Mouse (Mus musculus) CH12.LX (cell line): ENCODE measurements around the gene Olfr153. TPM values are rescaled to one million over a fixed set of nuclear protein-coding genes. Genes with fewer than 3 reads are reported as not detected.
"Not testable (repeated sequence)": the region's sequence is repeated elsewhere in the genome, so short reads cannot be mapped to it uniquely, and the experiment has no call there.

Source experiments
- DNase-seq: peaks from one replicate; pipeline ENCODE4 v3.0.0-alpha.2; 2013; ENCODE audit errors: extremely low read depth
- H3K27ac ChIP-seq: 2 replicates; pipeline ENCODE4 v1.5.1; 2012; ENCODE audit warnings: low read depth, mild to moderate bottlenecking, control low read depth, moderate library complexity; ENCODE audit not compliant: insufficient read depth
- H3K27me3 ChIP-seq: replicated peaks from 2 replicates; pipeline ENCODE3; 2012; ENCODE audit warnings: inconsistent platforms
- H3K36me3 ChIP-seq, 2 experiments: replicated peaks in 1 of 2; 2 replicates each; pipeline versions ENCODE3 to v1.6.1; 2012; ENCODE audit warnings: inconsistent platforms in 1 of 2, low read length in 1 of 2, mild to moderate bottlenecking in 1 of 2, mixed read lengths in 1 of 2, moderate library complexity in 1 of 2; ENCODE audit not compliant: control insufficient read depth in 1 of 2, insufficient read depth in 1 of 2
- H3K4me1 ChIP-seq, 2 experiments: 2 replicates each; pipeline ENCODE4 v1.6.1; 2012; ENCODE audit warnings: inconsistent platforms in 1 of 2, moderate library complexity in 1 of 2; ENCODE audit not compliant: insufficient read depth in 2 of 2, control insufficient read depth in 1 of 2
- H3K4me2 ChIP-seq: 2 replicates; pipeline ENCODE4 v1.6.1; 2012; ENCODE audit warnings: low read depth, mild to moderate bottlenecking, control low read depth; ENCODE audit not compliant: poor library complexity, insufficient read depth, severe bottlenecking
- H3K4me3 ChIP-seq, 3 experiments: fragments of 150-350 bp in 1 of 3; sonication (generic) in 1 of 3; replicated peaks in 1 of 3; 2 replicates each; pipeline versions ENCODE3 to v1.5.1; 2011 to 2012; ENCODE audit warnings: low read depth in 2 of 3, low read length in 2 of 3, mild to moderate bottlenecking in 2 of 3, moderate library complexity in 2 of 3, control low read depth in 1 of 3, improper control_type of control experiment in 1 of 3, inconsistent platforms in 1 of 3, mixed read lengths in 1 of 3; ENCODE audit not compliant: poor library complexity in 1 of 3
- H3K79me2 ChIP-seq: replicated peaks from 2 replicates; pipeline ENCODE4 v1.6.1; 2012; ENCODE audit warnings: mild to moderate bottlenecking, moderate library complexity; ENCODE audit not compliant: control insufficient read depth, poor library complexity, insufficient read depth, severe bottlenecking; ENCODE audit errors: extremely low read depth
- H3K9ac ChIP-seq: 2 replicates; pipeline ENCODE4 v1.6.1; 2012; ENCODE audit warnings: low read depth, mild to moderate bottlenecking, control low read depth, moderate library complexity; ENCODE audit not compliant: insufficient read depth
- H3K9me3 ChIP-seq: replicated peaks from 2 replicates; pipeline ENCODE3; 2012; ENCODE audit warnings: low read length, inconsistent platforms, mixed read lengths
- CTCF ChIP-seq, 2 experiments: IDR thresholded peaks in 1 of 2; conservative IDR thresholded peaks in 1 of 2; 2 replicates each; pipeline ENCODE4 v1.5.1; 2011 to 2012; ENCODE audit warnings: low read depth in 2 of 2, low read length in 2 of 2, improper control_type of control experiment in 1 of 2, inconsistent platforms in 1 of 2, mild to moderate bottlenecking in 1 of 2, moderate library complexity in 1 of 2
- E2F4 ChIP-seq: IDR thresholded peaks from 2 replicates; pipeline ENCODE4 v1.6.1; 2011; ENCODE audit warnings: low read depth, low read length, improper control_type of control experiment; ENCODE audit not compliant: insufficient replicate concordance
- ELF1 ChIP-seq: IDR thresholded peaks from 2 replicates; pipeline ENCODE4 v1.6.1; 2014; ENCODE audit warnings: low read depth, mild to moderate bottlenecking, inconsistent platforms, low read length, improper control_type of control experiment
- ETS1 ChIP-seq: conservative IDR thresholded peaks from 2 replicates; pipeline ENCODE4 v1.6.1; 2012; ENCODE audit warnings: low read depth, mild to moderate bottlenecking, inconsistent platforms, low read length, improper control_type of control experiment, moderate library complexity
- MEF2A ChIP-seq: IDR thresholded peaks from 2 replicates; pipeline ENCODE4 v1.6.1; 2014; ENCODE audit warnings: low read depth, mild to moderate bottlenecking, inconsistent platforms, low read length, improper control_type of control experiment, borderline replicate concordance
- MXI1 ChIP-seq: IDR thresholded peaks from 2 replicates; pipeline ENCODE4 v1.6.1; 2011; ENCODE audit warnings: mild to moderate bottlenecking, low read depth, low read length, improper control_type of control experiment
- NRF1 ChIP-seq: IDR thresholded peaks from 2 replicates; pipeline ENCODE4 v1.6.1; 2014; ENCODE audit warnings: low read depth, mild to moderate bottlenecking, inconsistent platforms, low read length, improper control_type of control experiment, moderate library complexity
- RAD21 ChIP-seq: IDR thresholded peaks from 2 replicates; pipeline ENCODE4 v1.6.1; 2011; ENCODE audit warnings: low read depth, mild to moderate bottlenecking, low read length, improper control_type of control experiment, moderate library complexity
- RCOR1 ChIP-seq: conservative IDR thresholded peaks from 2 replicates; pipeline ENCODE4 v1.6.1; 2012; ENCODE audit warnings: low read depth, mild to moderate bottlenecking, inconsistent platforms, low read length, improper control_type of control experiment
- SIN3A ChIP-seq: IDR thresholded peaks from 2 replicates; pipeline ENCODE4 v1.6.1; 2012; ENCODE audit warnings: low read length, improper control_type of control experiment, inconsistent platforms
- SMC3 ChIP-seq: IDR thresholded peaks from 2 replicates; pipeline ENCODE4 v1.6.1; 2011; ENCODE audit warnings: low read depth, low read length, improper control_type of control experiment
- ZC3H11A ChIP-seq: IDR thresholded peaks from 2 replicates; pipeline ENCODE4 v1.6.1; 2012; ENCODE audit warnings: low read depth, mild to moderate bottlenecking, inconsistent platforms, low read length, improper control_type of control experiment
- ZKSCAN1 ChIP-seq: IDR thresholded peaks from 2 replicates; pipeline ENCODE4 v1.6.1; 2012; ENCODE audit warnings: low read depth, inconsistent platforms, low read length, improper control_type of control experiment, borderline replicate concordance
- ZMIZ1 ChIP-seq: IDR thresholded peaks from 2 replicates; pipeline ENCODE4 v1.6.1; 2012; ENCODE audit warnings: low read depth, mild to moderate bottlenecking, inconsistent platforms, low read length, improper control_type of control experiment
- ZNF384 ChIP-seq: IDR thresholded peaks from 2 replicates; pipeline ENCODE4 v1.6.1; 2012; ENCODE audit warnings: low read depth, low read length, improper control_type of control experiment, inconsistent platforms
- dilution Hi-C: fragments of 300-500 bp; cut with MboI; formaldehyde crosslinking; loops from 2 replicates; pipeline ENCODE4 v1.14.3; 2020; ENCODE audit warnings: low sequenced_read_pairs; ENCODE audit not compliant: extremely low pct_unique_long_range_greater_than_20kb, extremely low pct_ligation_motif_present
- in situ Hi-C: fragments of 300-500 bp; cut with MboI; formaldehyde crosslinking; loops from 3 replicates; pipeline ENCODE4 v1.14.3; 2019; ENCODE audit warnings: low sequenced_read_pairs, low pct_ligation_motif_present, low pct_unique_long_range_greater_than_20kb, mixed read lengths
- polyA plus RNA-seq: library from polyadenylated mRNA; unstranded; fragments of >175 nt; gene quantifications from 2 replicates; pipeline ENCODE4 v1.2.1, GENCODE M21; 2012; ENCODE audit warnings: low read depth; ENCODE audit not compliant: insufficient read length
- total RNA-seq, 2 experiments: library from RNA; depleted of rRNA; stranded (reverse); fragments of 300-350 nt in 1 of 2; fragments of >200 nt in 1 of 2; gene quantifications; 2 replicates each; pipeline ENCODE4 v1.2.3; 2012 to 2014

Gene Olfr153
- total and polyA plus RNA-seq, 3 experiments, result not detected

- H3K9me3 ChIP-seq, result peaks cover 24% of the 10 kb centered on the region
- H3K36me3 ChIP-seq, result no peaks in the 10 kb centered on the region
- in situ Hi-C loops (no loop called here), dilution Hi-C loops (no loop called here)
- no peak within 1 kb of the TSS for H3K27ac ChIP-seq
- H3K79me2 ChIP-seq, result no peaks in the 10 kb centered on the region
- no peak for TF ChIP-seq ZKSCAN1
- TF ChIP-seq ZMIZ1, result no peak
- no peak for TF ChIP-seq ELF1
- no peak for TF ChIP-seq CTCF (conservative IDR thresholded peaks at IDR 0.05 in 1 of 2, IDR thresholded peaks at IDR 0.05 in 1 of 2; ENCODE audit: low read depth in 2 of 2, low read length in 2 of 2)
- no peak for TF ChIP-seq ZC3H11A
- no peak for TF ChIP-seq RCOR1
- no peak for TF ChIP-seq MXI1
- no peak for TF ChIP-seq NRF1
- no peak for TF ChIP-seq RAD21
- TF ChIP-seq SIN3A, result no peak
- no peak for TF ChIP-seq E2F4
- no peak for TF ChIP-seq ETS1
- no peak for TF ChIP-seq SMC3
- TF ChIP-seq MEF2A, result no peak
- TF ChIP-seq ZNF384, result no peak
- no peak within 1 kb of the TSS for H3K4me3 ChIP-seq
- no peaks in the 10 kb centered on the region for H3K27me3 ChIP-seq
- no peak for DNase-seq
- no peaks in the 10 kb centered on the region for H3K4me1 ChIP-seq
- H3K9ac ChIP-seq, result no peak within 1 kb of the TSS
- no peak within 1 kb of the TSS for H3K4me2 ChIP-seq
Observed at GRCm38 (mm10) chr2:87545442-87545841, 13.8 kb downstream of the Olfr153 start, which contains the start of gene Olfr1128. Olfr1128 (minus strand) TSS chr2:87545542.

- H3K4me2 ChIP-seq, H3K9ac ChIP-seq, H3K79me2 ChIP-seq, in situ Hi-C loops, H3K4me3 ChIP-seq, H3K27me3 ChIP-seq, DNase-seq, dilution Hi-C loops, H3K27ac ChIP-seq, H3K4me1 ChIP-seq, H3K36me3 ChIP-seq: not testable (repeated sequence)
- H3K9me3 ChIP-seq, result peaks cover 15% of the 10 kb centered on the region
Observed at GRCm38 (mm10) chr2:87573602-87574001, 42.0 kb downstream of the Olfr153 start, which contains the start of gene Olfr1129. Olfr1129 (plus strand) TSS chr2:87573902.

Other genes with a start within 250 kb of the Olfr153 start
Only the 20 nearest of the 23 such genes appear.
- not detected in 2 replicates for gene Olfr1120, start 177.0 kb upstream of the Olfr153 start, total RNA-seq (2012; rRNA removed)
- gene Olfr1120, start 177.0 kb upstream of the Olfr153 start, total RNA-seq (2014; rRNA removed), result not detected in 2 replicates
- gene Olfr1120, start 177.0 kb upstream of the Olfr153 start, polyA plus RNA-seq, result not detected in 2 replicates
- gene Olfr1121, start 161.9 kb upstream of the Olfr153 start, total RNA-seq (2012; rRNA removed), result not detected in 2 replicates
- not detected in 2 replicates for gene Olfr1121, start 161.9 kb upstream of the Olfr153 start, total RNA-seq (2014; rRNA removed)
- not detected in 2 replicates for gene Olfr1121, start 161.9 kb upstream of the Olfr153 start, polyA plus RNA-seq
- gene Olfr1122, start 145.9 kb upstream of the Olfr153 start, total RNA-seq (2012; rRNA removed), result not detected in 2 replicates
- gene Olfr1122, start 145.9 kb upstream of the Olfr153 start, total RNA-seq (2014; rRNA removed), result not detected in 2 replicates
- not detected in 2 replicates for gene Olfr1122, start 145.9 kb upstream of the Olfr153 start, polyA plus RNA-seq
- not detected in 2 replicates for gene Olfr1123, start 115.2 kb upstream of the Olfr153 start, total RNA-seq (2012; rRNA removed)
- not detected in 2 replicates for gene Olfr1123, start 115.2 kb upstream of the Olfr153 start, total RNA-seq (2014; rRNA removed)
- gene Olfr1123, start 115.2 kb upstream of the Olfr153 start, polyA plus RNA-seq, result not detected in 2 replicates
- not detected in 2 replicates for gene Olfr1124, start 101.5 kb upstream of the Olfr153 start, total RNA-seq (2012; rRNA removed)
- gene Olfr1124, start 101.5 kb upstream of the Olfr153 start, total RNA-seq (2014; rRNA removed), result not detected in 2 replicates
- gene Olfr1124, start 101.5 kb upstream of the Olfr153 start, polyA plus RNA-seq, result not detected in 2 replicates
- not detected in 2 replicates for gene Olfr1126, start 77.8 kb upstream of the Olfr153 start, total RNA-seq (2012; rRNA removed)
- not detected in 2 replicates for gene Olfr1126, start 77.8 kb upstream of the Olfr153 start, total RNA-seq (2014; rRNA removed)
- gene Olfr1126, start 77.8 kb upstream of the Olfr153 start, polyA plus RNA-seq, result not detected in 2 replicates
- not detected in 2 replicates for gene Pramel7, start 34.7 kb upstream of the Olfr153 start, total RNA-seq (2012; rRNA removed)
- not detected in 2 replicates for gene Pramel7, start 34.7 kb upstream of the Olfr153 start, total RNA-seq (2014; rRNA removed)
- gene Pramel7, start 34.7 kb upstream of the Olfr153 start, polyA plus RNA-seq, result not detected in 2 replicates
- gene Pramel6, start 25.2 kb upstream of the Olfr153 start, total RNA-seq (2012; rRNA removed), result not detected in 2 replicates
- gene Pramel6, start 25.2 kb upstream of the Olfr153 start, total RNA-seq (2014; rRNA removed), result not detected in 2 replicates
- not detected in 2 replicates for gene Pramel6, start 25.2 kb upstream of the Olfr153 start, polyA plus RNA-seq
- gene Olfr1128, start 13.7 kb downstream of the Olfr153 start, total RNA-seq (2012; rRNA removed), result not detected in 2 replicates
- not detected in 2 replicates for gene Olfr1128, start 13.7 kb downstream of the Olfr153 start, total RNA-seq (2014; rRNA removed)
- gene Olfr1128, start 13.7 kb downstream of the Olfr153 start, polyA plus RNA-seq, result not detected in 2 replicates
- not detected in 2 replicates for gene Olfr1129, start 42.1 kb downstream of the Olfr153 start, total RNA-seq (2012; rRNA removed)
- not detected in 2 replicates for gene Olfr1129, start 42.1 kb downstream of the Olfr153 start, total RNA-seq (2014; rRNA removed)
- gene Olfr1129, start 42.1 kb downstream of the Olfr153 start, polyA plus RNA-seq, result 0.17 TPM in 1 of 2 replicates, not detected in the other
- not detected in 2 replicates for gene Olfr1130, start 74.4 kb downstream of the Olfr153 start, total RNA-seq (2012; rRNA removed)
- not detected in 2 replicates for gene Olfr1130, start 74.4 kb downstream of the Olfr153 start, total RNA-seq (2014; rRNA removed)
- gene Olfr1130, start 74.4 kb downstream of the Olfr153 start, polyA plus RNA-seq, result not detected in 2 replicates
- not detected in 2 replicates for gene Olfr1131, start 95.3 kb downstream of the Olfr153 start, total RNA-seq (2012; rRNA removed)
- not detected in 2 replicates for gene Olfr1131, start 95.3 kb downstream of the Olfr153 start, total RNA-seq (2014; rRNA removed)
- gene Olfr1131, start 95.3 kb downstream of the Olfr153 start, polyA plus RNA-seq, result not detected in 2 replicates
- not detected in 2 replicates for gene Olfr1132, start 105.7 kb downstream of the Olfr153 start, total RNA-seq (2012; rRNA removed)
- gene Olfr1132, start 105.7 kb downstream of the Olfr153 start, total RNA-seq (2014; rRNA removed), result not detected in 2 replicates
- not detected in 2 replicates for gene Olfr1132, start 105.7 kb downstream of the Olfr153 start, polyA plus RNA-seq
- gene Olfr1133, start 115.6 kb downstream of the Olfr153 start, total RNA-seq (2012; rRNA removed), result not detected in 2 replicates
- gene Olfr1133, start 115.6 kb downstream of the Olfr153 start, total RNA-seq (2014; rRNA removed), result not detected in 2 replicates
- not detected in 2 replicates for gene Olfr1133, start 115.6 kb downstream of the Olfr153 start, polyA plus RNA-seq
- gene Olfr1134, start 126.7 kb downstream of the Olfr153 start, total RNA-seq (2012; rRNA removed), result not detected in 2 replicates
- not detected in 2 replicates for gene Olfr1134, start 126.7 kb downstream of the Olfr153 start, total RNA-seq (2014; rRNA removed)
- not detected in 2 replicates for gene Olfr1134, start 126.7 kb downstream of the Olfr153 start, polyA plus RNA-seq
- gene Olfr1135, start 141.9 kb downstream of the Olfr153 start, total RNA-seq (2012; rRNA removed), result not detected in 2 replicates
- gene Olfr1135, start 141.9 kb downstream of the Olfr153 start, total RNA-seq (2014; rRNA removed), result not detected in 2 replicates
- gene Olfr1135, start 141.9 kb downstream of the Olfr153 start, polyA plus RNA-seq, result not detected in 2 replicates
- gene Olfr1136, start 162.2 kb downstream of the Olfr153 start, total RNA-seq (2012; rRNA removed), result not detected in 2 replicates
- gene Olfr1136, start 162.2 kb downstream of the Olfr153 start, total RNA-seq (2014; rRNA removed), result not detected in 2 replicates
- gene Olfr1136, start 162.2 kb downstream of the Olfr153 start, polyA plus RNA-seq, result not detected in 2 replicates
- not detected in 2 replicates for gene Olfr1137, start 181.4 kb downstream of the Olfr153 start, total RNA-seq (2012; rRNA removed)
- not detected in 2 replicates for gene Olfr1137, start 181.4 kb downstream of the Olfr153 start, total RNA-seq (2014; rRNA removed)
- gene Olfr1137, start 181.4 kb downstream of the Olfr153 start, polyA plus RNA-seq, result not detected in 2 replicates
- not detected in 2 replicates for gene Olfr1138, start 208.2 kb downstream of the Olfr153 start, total RNA-seq (2012; rRNA removed)
- not detected in 2 replicates for gene Olfr1138, start 208.2 kb downstream of the Olfr153 start, total RNA-seq (2014; rRNA removed)
- not detected in 2 replicates for gene Olfr1138, start 208.2 kb downstream of the Olfr153 start, polyA plus RNA-seq
- gene Olfr1140, start 212.0 kb downstream of the Olfr153 start, total RNA-seq (2012; rRNA removed), result not detected in 2 replicates
- not detected in 2 replicates for gene Olfr1140, start 212.0 kb downstream of the Olfr153 start, total RNA-seq (2014; rRNA removed)
- gene Olfr1140, start 212.0 kb downstream of the Olfr153 start, polyA plus RNA-seq, result not detected in 2 replicates